Mouse (Mus musculus) right cerebral cortex, postnatal 36 days (tissue): ENCODE results near the gene Kctd7.

Source experiments
- DNase-seq, 2 experiments: peaks; one replicate each; pipeline ENCODE4 v3.0.0; 2022; ENCODE audit warnings: low spot score in 2 of 2, mixed read lengths in 1 of 2

Gene Kctd7

GRCm38 (mm10) chr5:130143101-130143500 lies 1.6 kb upstream of the Kctd7 start:
- DNase-seq, result no peak

DNA sequence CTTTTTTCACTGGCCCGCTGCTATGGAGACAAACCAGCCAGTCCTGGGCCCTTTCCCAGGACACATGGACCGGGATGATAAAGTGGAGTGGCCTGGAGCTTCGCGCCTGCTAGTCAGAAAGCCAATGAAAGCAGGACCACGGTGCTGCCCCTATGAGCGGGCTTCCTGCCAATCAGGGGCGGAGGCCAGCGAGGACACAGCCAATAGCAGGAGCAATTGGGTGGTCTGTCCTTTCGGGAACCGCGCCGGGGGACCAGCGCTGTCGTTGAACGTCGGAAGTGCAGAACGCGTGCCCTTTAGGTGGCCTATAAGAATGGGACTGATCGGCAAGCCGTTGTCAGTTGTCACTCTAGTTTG lies 706 bp upstream of the Kctd7 start:
- DNase-seq, result peak; percentile 75 to 76

GRCm38 (mm10) chr5:130145961-130146360 lies 1.3 kb downstream of the Kctd7 start:
- DNase-seq, result peak; percentile 25 to 31

GRCm38 (mm10) chr5:130149726-130150310 lies 5.2 kb downstream of the Kctd7 start:
- no peak for DNase-seq

- DNase-seq, result no peak
Measured at GRCm38 (mm10) chr5:130154286-130154685, 9.6 kb downstream of the Kctd7 start.

- no peak for DNase-seq
Measured at GRCm38 (mm10) chr5:130158545-130158944, 13.9 kb downstream of the Kctd7 start.

GRCm38 (mm10) chr5:130159761-130160201 lies 15.1 kb downstream of the Kctd7 start:
- DNase-seq, result no peak

GRCm38 (mm10) chr5:130163670-130164069 lies 19.0 kb downstream of the Kctd7 start:
- DNase-seq, result peak; percentile 43 to 45

GRCm38 (mm10) chr5:130165213-130165612 lies 20.6 kb downstream of the Kctd7 start:
- no peak for DNase-seq

- DNase-seq, result no peak
Measured at GRCm38 (mm10) chr5:130169109-130169508, 24.4 kb downstream of the Kctd7 start.

GRCm38 (mm10) chr5:130170666-130171422 lies 26.2 kb downstream of the Kctd7 start:
- no peak for DNase-seq

- peak; percentile 84 to 88 for DNase-seq
Measured at GRCm38 (mm10) chr5:130171423-130171954, 26.8 kb downstream of the Kctd7 start, which contains the start of gene Rabgef1. Gene Rabgef1, plus strand, starts transcription at chr5:130171798.

DNA sequence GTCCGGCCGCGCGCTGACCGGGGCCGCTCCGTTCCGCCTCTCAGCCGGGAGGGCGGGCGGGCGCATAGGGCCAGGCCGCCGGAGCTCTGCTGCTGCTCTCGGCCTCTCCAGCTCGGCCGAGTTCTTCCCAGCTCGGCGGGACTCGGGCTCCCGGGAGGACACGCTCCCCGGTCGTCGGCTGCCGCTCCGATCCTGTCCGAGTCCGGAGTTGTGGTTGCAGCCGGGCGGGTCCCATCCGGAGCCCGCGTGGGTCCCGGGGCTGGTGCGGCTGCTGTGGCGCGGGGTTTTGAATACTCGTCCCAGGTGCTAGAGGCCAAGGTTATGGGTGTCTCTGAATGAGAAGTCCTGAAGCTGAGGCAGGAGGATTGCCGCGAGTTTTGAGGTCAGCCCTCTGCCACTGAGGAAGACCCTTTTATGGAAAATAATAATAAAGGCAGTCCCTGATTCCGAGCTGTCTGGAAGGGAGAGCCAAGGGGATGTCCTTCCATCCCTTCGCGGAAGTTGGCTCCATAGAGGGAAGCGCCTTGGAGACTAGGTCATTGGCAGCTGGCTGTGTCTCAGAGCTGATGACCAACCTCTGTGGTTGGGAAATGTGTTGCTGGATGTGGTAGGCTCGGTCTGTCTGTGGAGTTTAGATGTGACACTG lies 27.4 kb downstream of the Kctd7 start:
- peak; percentile 13 to 23 for DNase-seq

GRCm38 (mm10) chr5:130173012-130173411 lies 28.4 kb downstream of the Kctd7 start:
- DNase-seq, result no peak

- no peak for DNase-seq
Measured at GRCm38 (mm10) chr5:130177871-130178270, 33.2 kb downstream of the Kctd7 start.

DNA sequence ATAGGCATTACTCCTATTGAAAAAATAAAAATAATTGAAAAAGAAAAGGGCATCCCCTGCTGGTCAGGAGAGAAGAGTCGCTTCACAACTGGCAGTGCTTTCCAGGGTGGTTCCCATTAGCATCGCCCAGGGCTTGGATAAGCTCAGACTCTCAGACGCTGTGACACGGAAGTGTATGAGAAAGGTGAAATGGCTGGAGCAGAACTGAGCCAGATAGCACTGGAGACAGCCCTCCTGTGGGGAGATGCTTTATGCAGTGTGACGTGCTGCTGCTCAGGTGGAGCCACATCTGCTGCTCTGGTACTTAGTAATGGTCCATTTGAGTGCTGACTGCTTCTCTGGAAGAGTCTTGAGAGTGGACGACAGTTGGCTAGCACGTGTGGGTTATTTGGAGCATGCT lies 35.7 kb downstream of the Kctd7 start:
- DNase-seq, result no peak

DNA sequence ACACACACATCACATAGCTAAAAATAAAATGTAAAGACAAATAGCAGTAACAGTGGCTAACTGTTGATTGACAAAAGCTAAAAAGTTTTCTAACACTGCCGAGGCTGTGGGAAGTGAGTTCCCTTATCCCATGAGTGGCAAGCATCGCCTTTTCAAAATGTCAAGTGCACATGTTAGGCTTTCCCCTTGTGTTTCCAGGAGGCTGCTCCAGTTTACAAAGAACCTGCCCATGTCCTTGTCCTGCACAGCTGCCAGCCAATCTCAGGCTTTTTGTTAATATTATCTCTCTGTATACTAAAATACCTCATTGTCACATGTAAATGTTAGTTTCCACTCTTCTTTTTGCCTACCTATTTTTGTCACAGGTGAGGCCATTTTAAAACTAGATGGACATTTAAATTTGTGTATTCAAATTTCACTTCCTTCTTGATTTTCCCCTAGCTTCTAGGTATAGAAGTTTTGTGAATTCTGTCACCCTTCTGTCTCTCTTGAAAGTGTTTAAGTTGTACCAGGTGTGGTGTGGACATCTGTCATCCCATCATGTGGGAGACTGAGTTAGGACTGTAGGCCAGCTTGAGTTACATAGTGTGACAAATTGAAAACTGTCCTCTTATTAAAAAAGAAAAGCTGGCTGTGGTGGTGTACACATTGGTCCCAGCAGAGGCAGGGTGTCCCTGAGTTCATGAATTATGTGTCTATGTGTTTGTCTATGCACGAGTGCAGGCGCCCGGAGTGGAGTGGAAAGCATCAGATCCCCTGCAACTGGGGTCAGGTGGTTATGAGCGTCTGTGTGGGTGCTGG lies 37.3 kb downstream of the Kctd7 start:
- DNase-seq, result no peak

DNA sequence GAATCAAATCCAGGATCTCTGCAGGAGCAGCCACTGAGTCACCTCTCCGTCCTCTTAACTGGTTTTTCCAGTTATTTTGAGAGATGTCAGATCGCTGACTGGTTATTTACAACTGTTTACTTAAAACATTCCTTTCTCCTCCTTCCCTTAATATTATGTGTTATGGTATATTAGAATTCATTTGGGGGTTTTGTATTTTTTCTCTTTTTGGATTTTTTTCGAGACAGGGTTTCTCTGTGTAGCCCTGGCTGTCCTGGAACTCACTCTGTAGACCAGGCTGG lies 37.8 kb downstream of the Kctd7 start:
- DNase-seq, result no peak

- DNase-seq, result no peak
Measured at GRCm38 (mm10) chr5:130184193-130184856, 39.7 kb downstream of the Kctd7 start.

GRCm38 (mm10) chr5:130185312-130185711 lies 40.7 kb downstream of the Kctd7 start:
- no peak for DNase-seq

- DNase-seq, result peak in 1 of 2 experiments; percentile 11
Measured at GRCm38 (mm10) chr5:130187383-130187782, 42.7 kb downstream of the Kctd7 start.
